Mouse (Mus musculus) MEL (cell line): ENCODE results near the gene Nfx1.

Experiments
- CHD2 ChIP-seq: IDR thresholded peaks from 2 replicates; pipeline ENCODE4 v1.6.1; 2011; ENCODE audit warnings: low read length, improper control_type of control experiment
- CTCF ChIP-seq, 3 experiments: IDR thresholded peaks in 2 of 3; conservative IDR thresholded peaks in 1 of 3; 2 replicates each; pipeline ENCODE4 v1.5.1; 2011 to 2012; ENCODE audit warnings: low read length in 3 of 3, low read depth in 2 of 3, mild to moderate bottlenecking in 2 of 3, improper control_type of control experiment in 1 of 3, inconsistent platforms in 1 of 3, mixed read lengths in 1 of 3, moderate library complexity in 1 of 3; ENCODE audit not compliant: control insufficient read depth in 1 of 3, insufficient read depth in 1 of 3, poor library complexity in 1 of 3, severe bottlenecking in 1 of 3
- E2F4 ChIP-seq: IDR thresholded peaks from 2 replicates; pipeline ENCODE4 v1.6.1; 2011; ENCODE audit warnings: low read depth, low read length, improper control_type of control experiment, borderline replicate concordance
- EP300 ChIP-seq, 2 experiments: IDR thresholded peaks; 2 replicates each; pipeline ENCODE4 v1.6.1; 2011; ENCODE audit warnings: improper control_type of control experiment in 2 of 2, low read length in 2 of 2, low read depth in 1 of 2, mild to moderate bottlenecking in 1 of 2
- MAFK ChIP-seq: IDR thresholded peaks from 2 replicates; pipeline ENCODE4 v1.6.1; 2011; ENCODE audit warnings: low read depth, mild to moderate bottlenecking, low read length, improper control_type of control experiment, borderline replicate concordance
- MAX ChIP-seq: IDR thresholded peaks from 2 replicates; pipeline ENCODE4 v1.6.1; 2011; ENCODE audit warnings: low read length, improper control_type of control experiment
- MEF2A ChIP-seq: IDR thresholded peaks from 2 replicates; pipeline ENCODE4 v1.6.1; 2014; ENCODE audit warnings: low read depth, mild to moderate bottlenecking, inconsistent platforms, low read length, improper control_type of control experiment; ENCODE audit not compliant: poor library complexity, insufficient replicate concordance, severe bottlenecking; ENCODE audit errors: extremely low read depth
- MXI1 ChIP-seq: IDR thresholded peaks from 2 replicates; pipeline ENCODE4 v1.6.1; 2011; ENCODE audit warnings: mild to moderate bottlenecking, low read depth, low read length, improper control_type of control experiment
- RCOR1 ChIP-seq: IDR thresholded peaks from 2 replicates; pipeline ENCODE4 v1.6.1; 2012; ENCODE audit warnings: low read depth, mild to moderate bottlenecking, inconsistent platforms, low read length, improper control_type of control experiment
- SMC3 ChIP-seq: IDR thresholded peaks from 2 replicates; pipeline ENCODE4 v1.6.1; 2011; ENCODE audit warnings: low read depth, low read length, improper control_type of control experiment
- TCF12 ChIP-seq: IDR thresholded peaks from 2 replicates; pipeline ENCODE4 v1.6.1; 2014; ENCODE audit warnings: low read depth, mild to moderate bottlenecking, inconsistent platforms, low read length, improper control_type of control experiment, moderate library complexity
- ZNF384 ChIP-seq: IDR thresholded peaks from 2 replicates; pipeline ENCODE4 v1.6.1; 2012; ENCODE audit warnings: low read depth, mild to moderate bottlenecking, inconsistent platforms, low read length, improper control_type of control experiment

DNA sequence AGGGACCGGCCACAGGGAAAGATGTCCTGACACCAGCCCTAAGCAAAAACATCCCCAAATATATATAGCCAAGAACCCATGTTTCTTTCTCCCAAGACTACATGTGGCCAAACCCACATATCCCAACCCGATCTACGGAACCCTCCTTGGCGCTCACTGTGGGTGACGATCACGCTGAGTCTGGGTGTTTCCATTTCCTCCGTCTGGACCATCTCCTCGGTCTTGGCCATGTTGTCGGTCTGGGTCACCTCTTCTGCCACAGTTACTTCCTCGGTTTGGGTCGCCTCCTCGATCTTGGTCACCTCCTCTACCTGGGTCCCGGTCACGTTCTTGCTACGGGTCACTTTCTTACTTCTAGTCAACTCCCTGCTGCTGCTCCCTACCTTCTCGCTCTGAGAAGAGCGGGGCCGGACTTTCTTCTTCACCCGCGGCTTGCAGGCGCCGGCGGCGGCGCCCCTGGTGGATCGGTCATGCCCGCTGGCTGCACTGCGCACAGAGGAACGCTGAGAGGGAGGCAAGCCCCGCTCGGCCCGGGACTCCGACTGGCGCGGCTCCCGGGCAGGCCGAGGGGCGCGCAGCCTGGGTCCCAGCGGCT lies 23.0 kb upstream of the Nfx1 start:
- TF ChIP-seq MEF2A (no peak), TCF12 (no peak), ZNF384 (no peak), CTCF (IDR thresholded peaks at IDR 0.05 in 2 of 3, conservative IDR thresholded peaks at IDR 0.05 in 1 of 3; ENCODE audit: control insufficient read depth in 1 of 3, insufficient read depth in 1 of 3, low read depth in 2 of 3, low read length in 3 of 3, poor library complexity in 1 of 3, severe bottlenecking in 1 of 3) (no peak; a peak in 1 of 6 replicates), RCOR1 (no peak), SMC3 (no peak), MAX (no peak), MXI1 (no peak), E2F4 (no peak), MAFK (no peak), CHD2 (no peak), EP300 (IDR thresholded peaks at IDR 0.05; ENCODE audit: low read depth in 1 of 2, low read length in 2 of 2) (no peak)
